Mouse (Mus musculus): ENCODE results near the gene Agxt.

DNA sequence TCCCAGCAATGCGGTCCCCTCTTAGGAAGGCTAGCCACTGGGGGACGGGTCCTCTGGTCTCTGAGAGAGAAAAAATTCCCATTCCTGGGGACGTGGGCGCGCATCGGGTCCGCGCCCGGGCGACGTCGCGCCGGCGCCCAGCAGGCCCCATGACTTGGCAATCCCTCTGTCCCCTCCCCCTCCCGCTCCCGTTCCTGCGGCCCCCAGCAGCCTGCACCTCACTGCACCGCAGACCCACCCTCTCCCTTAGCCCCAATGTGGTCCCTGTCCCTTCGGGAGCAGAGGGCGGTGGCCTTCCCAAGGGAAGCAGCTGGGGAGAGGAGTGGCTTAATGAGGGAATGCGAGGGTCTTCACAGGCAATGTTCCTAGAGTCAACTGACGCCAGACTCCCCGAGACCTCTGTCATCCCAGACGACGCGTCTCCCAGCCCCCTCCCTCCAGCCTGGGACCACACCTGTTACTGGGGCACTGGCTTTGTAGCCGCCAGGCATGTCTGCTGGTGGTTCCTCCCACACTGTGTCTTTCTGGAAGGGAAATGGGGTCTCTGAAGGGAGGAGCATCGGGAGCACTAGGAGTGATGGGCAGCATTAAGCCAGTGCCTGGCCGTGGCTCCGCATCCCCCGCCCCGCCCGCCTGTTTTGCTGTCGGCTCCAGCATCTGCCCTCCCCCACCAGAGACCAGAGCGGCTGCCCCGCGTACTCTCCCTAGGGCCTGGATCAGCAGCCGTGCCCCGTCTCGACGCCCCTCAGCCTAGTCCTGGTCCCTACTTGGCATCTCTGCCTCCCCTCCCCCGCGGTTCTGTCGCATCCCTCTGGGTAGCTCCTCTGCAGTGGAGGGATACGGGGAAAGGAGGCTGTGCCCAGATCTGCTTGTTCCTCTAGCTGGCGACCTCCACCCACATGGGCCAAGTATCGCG is 34.2 kb upstream of the Agxt start:
- TF ChIP-seq POLR2A (IDR thresholded peaks at IDR 0.05; ENCODE audit: extremely low read depth, insufficient read depth, low read length) (no peak), CTCF (IDR thresholded peaks at IDR 0.05; ENCODE audit: low read depth, low read length) (no peak)

All from liver, adult 2 months (tissue).